Mouse (Mus musculus) lung, embryonic 14.5 days (tissue): ENCODE results near the gene Grid2ip. TPM values are rescaled to one million over a fixed set of nuclear protein-coding genes. Genes with fewer than 3 reads are reported as not detected.

Source experiments
- ATAC-seq: fragments of 200-750 bp; cut with Nextera tagmentation; 2 replicates; pipeline ENCODE4 v1.8.0; 2017; ENCODE audit warnings: mild to moderate bottlenecking, moderate TSS enrichment, moderate library complexity; ENCODE audit not compliant: insufficient read depth
- DNase-seq: peaks from one replicate; pipeline ENCODE4 v3.0.0-alpha.2; 2015
- H3K27ac ChIP-seq: fragments of 300-500 bp; sonication (generic); 2 replicates; pipeline ENCODE4 v1.5.1; 2014; ENCODE audit warnings: low read depth, mild to moderate bottlenecking, moderate library complexity
- H3K27me3 ChIP-seq: fragments of 300-500 bp; sonication (generic); 2 replicates; pipeline ENCODE4 v1.6.1; 2014; ENCODE audit warnings: low read length, control low read depth; ENCODE audit not compliant: insufficient read depth
- H3K36me3 ChIP-seq: fragments of 300-500 bp; sonication (generic); 2 replicates; pipeline ENCODE4 v1.6.1; 2014; ENCODE audit warnings: control low read depth; ENCODE audit not compliant: insufficient read depth
- H3K4me1 ChIP-seq: fragments of 300-500 bp; sonication (generic); 2 replicates; pipeline ENCODE4 v1.6.1; 2014; ENCODE audit warnings: antibody characterized with exemption, control low read depth; ENCODE audit not compliant: insufficient read depth
- H3K4me2 ChIP-seq: fragments of 300-500 bp; sonication (generic); 2 replicates; pipeline ENCODE4 v1.6.1; 2014; ENCODE audit warnings: mild to moderate bottlenecking
- H3K4me3 ChIP-seq: fragments of 300-500 bp; sonication (generic); 2 replicates; pipeline ENCODE4 v1.5.1; 2014; ENCODE audit warnings: low read depth, low read length
- H3K9ac ChIP-seq: fragments of 300-500 bp; sonication (generic); 2 replicates; pipeline ENCODE4 v1.6.1; 2014
- H3K9me3 ChIP-seq: fragments of 300-500 bp; sonication (generic); 2 replicates; pipeline ENCODE4 v1.6.1; 2016; ENCODE audit warnings: low read depth, low read length, control low read depth
- CTCF ChIP-seq: IDR thresholded peaks from 2 replicates; pipeline ENCODE4 v1.5.1; 2016; ENCODE audit warnings: antibody characterized with exemption, low read depth
- WGBS: fragments of 180-500 bp; shearing (Covaris S2); extraction: QIAGEN DNeasy Blood & Tissue Kit; methylation state at CpG from one replicate; pipeline ENCODE4 v1.1.7; 2014; 5-methylcytosine and 5-hydroxymethylcytosine counted together
- polyA plus RNA-seq: library from polyadenylated mRNA; unstranded; fragments of >200 nt; fragmentation: Nextera tagmentation; extraction: Ambion mirVana; gene quantifications from 2 replicates; pipeline ENCODE4 v1.2.1, GENCODE M21; 2014

Gene Grid2ip
- polyA plus RNA-seq, 1 experiment from 2014 or later, result 0.17 TPM

- peaks cover 62% of the 10 kb centered on the region for H3K36me3 ChIP-seq
- 0 out of 2 replicates have a peak, but pooled peaks cover 4% of the 10 kb centered on the region for H3K4me1 ChIP-seq
- ATAC-seq (no peak), DNase-seq (no peak)
- H3K27ac ChIP-seq, result no peak overlapping the region
- TF ChIP-seq CTCF, result no peak
- H3K4me3 ChIP-seq, result no peak overlapping the region
- H3K27me3 ChIP-seq, result no peaks in the 10 kb centered on the region
- WGBS, result 88% methylated on average over 5 of the region's 5 CpGs
- no peaks in the 10 kb centered on the region for H3K9me3 ChIP-seq
- no peak overlapping the region for H3K9ac ChIP-seq
- H3K4me2 ChIP-seq, result no peak overlapping the region
Observed at GRCm38 (mm10) chr5:143316605-143317287, 40.4 kb upstream of the Grid2ip start.

DNA sequence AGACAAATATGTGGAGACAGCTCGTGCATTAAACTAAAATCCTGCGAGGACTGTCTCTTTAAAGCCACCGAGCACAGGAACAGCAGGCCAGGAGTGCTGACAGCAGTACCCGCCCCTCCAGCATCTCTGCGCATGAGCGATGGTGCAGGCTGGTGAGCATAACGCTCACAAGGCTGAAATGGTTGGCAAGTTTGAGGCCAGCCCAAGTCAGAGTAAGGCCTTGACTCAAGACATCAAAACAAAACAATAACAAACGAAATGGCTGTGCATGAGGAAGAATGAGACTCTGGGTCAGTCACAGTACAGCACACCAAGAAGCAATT, 39.9 kb upstream of the Grid2ip start:
- H3K9ac ChIP-seq, result no peak overlapping the region

GRCm38 (mm10) chr5:143328690-143329495, 28.2 kb upstream of the Grid2ip start, which contains the start of gene Zdhhc4:
TSS of gene Zdhhc4 (minus strand) at chr5:143329256.
- under 1% methylated on average over 57 of the region's 57 CpGs for WGBS
- no peaks in the 10 kb centered on the region for H3K9me3 ChIP-seq
- H3K27me3 ChIP-seq, result no peaks in the 10 kb centered on the region
- H3K4me2 ChIP-seq, result peak within 1 kb of the TSS; percentile 82
- H3K27ac ChIP-seq, result peak within 1 kb of the TSS; percentile 69; the same call in 1 of the 2 replicates
- ATAC-seq (peak; percentile 77), DNase-seq (peak; percentile 98)
- H3K4me3 ChIP-seq, result peak within 1 kb of the TSS; percentile 95
- TF ChIP-seq CTCF, result no peak
- 0 out of 2 replicates have a peak, but pooled peaks cover 5% of the 10 kb centered on the region for H3K4me1 ChIP-seq
- H3K36me3 ChIP-seq, result peaks cover 34% of the 10 kb centered on the region
- H3K9ac ChIP-seq, result peak within 1 kb of the TSS; percentile 90

More for the DNA sequence above, 39.9 kb upstream of the Grid2ip start:
- no peak for TF ChIP-seq CTCF
- ATAC-seq (no peak), DNase-seq (no peak)
- Histone ChIP-seq H3K36me3 (peaks cover 62% of the 10 kb centered on the region), H3K9me3 (no peaks in the 10 kb centered on the region), H3K4me3 (no peak overlapping the region), H3K4me2 (no peak overlapping the region), H3K4me1 (0 out of 2 replicates have a peak, but pooled peaks cover 4% of the 10 kb centered on the region), H3K27ac (no peak overlapping the region), H3K27me3 (no peaks in the 10 kb centered on the region)
- WGBS, result 84% methylated on average over 8 of the region's 8 CpGs

- Histone ChIP-seq H3K9ac (no peak overlapping the region), H3K9me3 (no peaks in the 10 kb centered on the region), H3K36me3 (no peaks in the 10 kb centered on the region), H3K27ac (no peak overlapping the region), H3K4me3 (no peak overlapping the region), H3K27me3 (no peaks in the 10 kb centered on the region), H3K4me1 (0 out of 2 replicates have a peak, but pooled peaks cover 5% of the 10 kb centered on the region), H3K4me2 (no peak overlapping the region)
- ATAC-seq (no peak), DNase-seq (peak; percentile 88)
- TF ChIP-seq CTCF, result peak; percentile 78
- WGBS, result 16% methylated on average over 5 of the region's 5 CpGs
Observed at GRCm38 (mm10) chr5:143333872-143334271, 23.3 kb upstream of the Grid2ip start.

GRCm38 (mm10) chr5:143334418-143335088, 22.6 kb upstream of the Grid2ip start:
- no peak for TF ChIP-seq CTCF
- Histone ChIP-seq H3K9ac (no peak overlapping the region), H3K27me3 (no peaks in the 10 kb centered on the region), H3K4me1 (0 out of 2 replicates have a peak, but pooled peaks cover 5% of the 10 kb centered on the region), H3K36me3 (no peaks in the 10 kb centered on the region), H3K27ac (no peak overlapping the region), H3K4me3 (no peak overlapping the region), H3K4me2 (no peak overlapping the region), H3K9me3 (no peaks in the 10 kb centered on the region)
- ATAC-seq, result no peak
- no peak for DNase-seq
- WGBS, result 65% methylated on average over 14 of the region's 14 CpGs

- TF ChIP-seq CTCF, result no peak
- Histone ChIP-seq H3K36me3 (no peaks in the 10 kb centered on the region), H3K27ac (no peak overlapping the region), H3K4me3 (no peak overlapping the region), H3K9me3 (no peaks in the 10 kb centered on the region), H3K27me3 (no peaks in the 10 kb centered on the region), H3K4me1 (0 out of 2 replicates have a peak, but pooled peaks cover 1% of the 10 kb centered on the region), H3K4me2 (no peak overlapping the region), H3K9ac (no peak overlapping the region)
- DNase-seq, result no peak
- 70% methylated on average over 7 of the region's 7 CpGs for WGBS
- ATAC-seq, result no peak
Observed at GRCm38 (mm10) chr5:143335089-143335460, 22.1 kb upstream of the Grid2ip start.
